Mouse (Mus musculus) gastrocnemius, postnatal 14 days (tissue): ENCODE data around the gene 1110051M20Rik. TPM values are rescaled to one million over a fixed set of nuclear protein-coding genes. Genes with fewer than 3 reads are reported as not detected.
"Not testable (repeated sequence)": the region's sequence is repeated elsewhere in the genome, so short reads cannot be mapped to it uniquely, and the experiment has no call there.

Source experiments
- DNase-seq: peaks from one replicate; pipeline ENCODE4 v3.0.0; 2021; ENCODE audit warnings: mixed read lengths
- intact Hi-C: fragments of 180-260 bp; cut with DNase I; formaldehyde crosslinking; loops from one replicate; pipeline ENCODE4 v1.15.1; 2025; ENCODE audit warnings: low total_unique reads
- microRNA-seq, 2 experiments: library from miRNA; unstranded; fragments of <30 nt; microRNA quantifications; one replicate each; pipeline ENCODE4 v1.2.0; 2021
- total RNA-seq, 2 experiments: library from RNA; stranded (reverse); gene quantifications; 2 replicates each; pipeline ENCODE4 v1.2.3; 2021

The 1110051M20Rik gene
- total RNA-seq, 2 experiments from 2014 or later = 11.3 to 13.2 TPM

GRCm38 (mm10) chr2:91254725-91255380, 189.7 kb downstream of the 1110051M20Rik start:
- intact Hi-C loops = no loop called here
- no peak for DNase-seq

DNA sequence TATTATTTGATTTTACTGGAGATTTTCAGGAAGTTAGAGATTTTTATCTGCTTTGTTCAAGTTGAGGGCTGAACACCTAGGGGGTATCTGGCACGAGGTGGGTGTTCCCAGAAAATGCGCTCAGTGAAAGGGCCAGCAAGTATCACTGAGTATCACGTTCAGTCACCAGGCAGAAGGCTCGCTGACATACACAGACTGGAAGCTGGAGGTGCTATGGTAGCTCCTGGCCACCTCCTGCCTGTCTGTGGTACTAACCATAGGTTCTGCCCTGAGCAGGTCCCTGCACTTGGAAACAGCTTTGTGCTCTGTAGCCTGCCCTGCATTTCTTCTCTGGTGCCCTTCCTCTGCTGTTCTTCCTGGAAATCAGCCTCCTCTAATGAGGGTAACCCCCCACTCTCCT, 192.0 kb downstream of the 1110051M20Rik start:
- intact Hi-C loops = no loop called here
- no peak for DNase-seq

DNA sequence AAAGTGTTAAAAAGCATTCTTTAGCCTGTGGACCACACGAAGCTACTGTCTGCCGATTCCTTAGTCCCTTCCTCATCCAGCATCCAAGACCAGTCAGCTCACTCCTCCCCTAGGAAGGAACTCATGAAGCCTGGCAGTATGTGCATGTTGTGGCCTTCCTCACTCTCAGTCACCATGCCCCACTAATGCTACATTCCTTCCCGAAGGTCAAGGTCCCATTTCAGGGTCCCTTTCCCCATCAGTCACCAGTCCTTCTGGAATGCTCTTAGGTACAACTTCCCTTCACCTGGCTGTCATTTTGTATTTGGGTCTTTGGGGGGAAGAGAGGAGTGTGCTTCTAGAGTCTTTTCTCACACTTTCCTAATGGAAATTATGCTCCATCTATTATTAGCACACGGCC, 192.5 kb downstream of the 1110051M20Rik start:
- no peak for DNase-seq
- intact Hi-C loops = no loop called here

DNA sequence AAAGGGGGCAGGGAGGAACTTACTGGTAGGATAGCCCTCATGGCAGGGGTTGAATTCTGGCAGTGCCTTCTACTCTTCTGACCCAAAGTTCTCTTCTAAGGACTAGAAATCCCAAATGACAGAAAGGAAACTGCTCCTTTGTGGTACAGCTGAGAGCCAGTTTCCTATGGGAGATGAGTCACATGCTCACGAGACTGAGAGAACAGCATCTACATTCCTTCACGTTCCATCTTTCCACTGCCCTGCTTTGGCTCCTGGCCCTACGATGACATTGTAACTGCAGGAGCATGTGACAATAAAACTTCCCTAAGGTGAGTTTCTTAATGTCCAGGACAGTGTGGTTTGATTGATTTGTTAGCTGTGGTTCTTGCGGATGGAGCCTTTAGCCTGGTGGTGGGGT, 196.1 kb downstream of the 1110051M20Rik start:
- intact Hi-C loops = no loop called here
- DNase-seq = no peak

DNA sequence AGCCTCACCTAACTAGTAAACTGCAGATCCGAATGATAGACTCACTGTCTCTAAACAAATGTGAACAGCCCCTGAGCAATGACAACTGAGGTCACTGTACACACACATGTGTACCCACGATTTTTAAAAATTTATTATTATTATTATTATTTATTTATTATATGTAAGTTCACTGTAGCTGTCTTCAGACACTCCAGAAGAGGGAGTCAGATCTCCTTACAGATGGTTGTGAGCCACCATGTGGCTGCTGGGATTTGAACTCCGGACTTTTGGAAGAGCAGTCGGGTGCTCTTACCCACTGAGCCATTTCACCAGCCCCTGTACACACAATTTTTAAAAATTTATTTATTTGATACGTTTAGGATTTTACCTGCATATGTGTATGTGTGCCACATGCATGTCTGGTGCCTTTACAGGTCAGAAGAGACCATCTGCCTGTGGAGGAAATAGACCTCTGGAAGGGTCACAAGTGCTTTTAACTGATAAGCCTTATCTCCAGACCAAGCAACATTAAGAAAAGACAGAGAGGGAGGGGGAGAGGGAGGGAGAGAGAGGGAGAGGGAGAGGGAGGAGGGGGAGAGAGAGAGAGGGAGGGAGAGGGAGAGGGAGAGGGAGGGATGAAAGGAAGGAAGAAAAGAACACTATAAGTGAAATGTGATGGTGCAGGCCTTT, 199.8 kb downstream of the 1110051M20Rik start:
- intact Hi-C loops = no loop called here
- DNase-seq = no peak

DNA sequence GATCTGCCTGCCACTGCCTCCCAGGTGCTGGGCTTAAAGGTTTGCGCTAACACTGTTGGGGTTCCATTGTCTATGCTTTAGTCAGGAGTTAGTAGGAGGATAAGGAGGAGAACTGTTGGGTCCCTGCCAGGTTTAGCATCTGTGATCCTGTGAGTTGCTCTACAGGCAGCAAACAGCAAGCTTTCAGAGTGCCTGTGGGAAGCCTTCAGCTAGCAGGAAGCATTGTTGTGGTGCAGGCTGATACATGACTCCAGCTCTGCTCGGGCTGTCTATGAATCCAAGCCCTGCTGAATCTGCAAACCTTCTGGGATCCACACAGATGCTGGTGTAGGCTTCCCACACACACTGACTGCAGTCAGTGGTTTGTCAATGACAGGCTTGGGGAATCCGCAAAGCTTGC, 201.1 kb downstream of the 1110051M20Rik start:
- intact Hi-C loops = no loop called here
- no peak for DNase-seq

- intact Hi-C loops = no loop called here
- no peak for DNase-seq
Measured at GRCm38 (mm10) chr2:91242547-91242946, 202.0 kb downstream of the 1110051M20Rik start.

- DNase-seq, intact Hi-C loops: not testable (repeated sequence)
Measured at GRCm38 (mm10) chr2:91237511-91238080, 206.9 kb downstream of the 1110051M20Rik start.

DNA sequence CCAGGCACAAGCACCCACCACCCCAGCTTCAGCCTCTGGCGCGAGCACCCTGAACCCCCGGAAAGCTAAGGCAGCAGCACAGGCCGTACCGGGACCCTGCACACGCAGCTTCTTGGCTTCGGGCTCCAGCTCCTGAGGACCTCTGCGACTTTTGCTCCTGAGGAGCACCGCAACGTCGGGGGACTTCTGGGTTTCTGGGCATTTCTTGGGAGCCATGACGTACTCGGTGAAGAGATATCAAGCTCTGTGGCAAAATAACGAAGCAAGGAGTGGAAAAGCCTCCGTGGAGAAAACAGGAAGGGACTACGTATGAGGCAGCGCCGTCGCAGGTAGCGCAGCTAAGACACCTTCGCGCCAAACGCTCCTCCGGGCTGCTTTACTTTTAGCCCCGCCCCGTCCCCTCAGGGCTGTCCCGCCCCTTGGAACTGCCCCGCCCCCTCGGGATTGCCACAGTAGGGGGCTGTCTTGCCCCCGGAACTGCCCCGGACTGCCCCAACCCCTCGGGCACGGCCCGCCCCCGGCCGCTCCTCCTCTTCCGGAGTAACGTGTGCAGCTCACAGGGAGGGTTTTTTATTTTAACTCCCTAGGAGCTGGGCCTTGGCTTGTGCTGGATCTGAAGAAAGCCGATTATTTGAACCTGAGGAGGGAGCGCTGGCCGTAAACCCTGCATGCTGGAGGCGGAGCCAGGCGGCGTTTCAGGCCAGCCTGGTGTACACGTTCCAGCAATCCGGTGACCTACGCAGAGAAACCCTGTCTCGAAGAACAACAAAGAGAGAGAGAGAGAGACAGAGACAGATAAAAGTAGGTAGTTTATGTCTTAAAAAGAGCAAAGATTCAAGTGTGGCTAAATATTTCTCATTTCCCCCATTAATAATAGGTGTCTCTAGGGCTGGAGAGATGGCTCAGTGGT, 207.6 kb downstream of the 1110051M20Rik start, which contains the start of gene Ddb2:
Ddb2 (minus strand) TSS at position 382 of the 910 bp plus-strand sequence.
- intact Hi-C loops = no loop called here

GRCm38 (mm10) chr2:91229735-91230134, 214.8 kb downstream of the 1110051M20Rik start:
- intact Hi-C loops = no loop called here
- DNase-seq = no peak

More for the DNA sequence above, 207.6 kb downstream of the 1110051M20Rik start, which contains the start of gene Ddb2:
- peak; percentile 97 for DNase-seq

Small RNA genes lying within 50 kb of the gene (microRNA-seq; reads per million reads assigned to microRNA genes)
- 0 reads per million in 2 experiments for gene Gm22071

Other genes with a start within 250 kb of the 1110051M20Rik start
- 1 to 10 TPM; 5.1 to 9.1 TPM for gene Nr1h3, start 241.9 kb downstream of the 1110051M20Rik start, total RNA-seq
- gene Acp2, start 241.8 kb downstream of the 1110051M20Rik start, total RNA-seq = 10 to 100 TPM; 11.6 to 12.5 TPM
- 1 to 10 TPM; 3.1 to 4.1 TPM for gene Ddb2, start 207.7 kb downstream of the 1110051M20Rik start, total RNA-seq
- 100 to 1,000 TPM; 282 to 292 TPM for gene Pacsin3, start 188.8 kb downstream of the 1110051M20Rik start, total RNA-seq
- gene Arfgap2, start 179.7 kb downstream of the 1110051M20Rik start, total RNA-seq = 100 to 1,000 TPM in 1 of 2 experiments, 10 to 100 TPM in 1; 74.4 to 104 TPM
- 10 to 100 TPM; 13.9 to 15.4 TPM for gene Lrp4, start 12.8 kb upstream of the 1110051M20Rik start, total RNA-seq
- 10 to 100 TPM; 30.9 to 32.9 TPM for gene Ckap5, start 82.1 kb upstream of the 1110051M20Rik start, total RNA-seq
- under 1 TPM in 1 of 2 experiments, not detected in 1; 0.21 TPM for gene F2, start 191.7 kb upstream of the 1110051M20Rik start, total RNA-seq
- 1 to 10 TPM; 3.1 to 3.8 TPM for gene Zfp408, start 205.1 kb upstream of the 1110051M20Rik start, total RNA-seq
- 10 to 100 TPM; 17.9 to 19.6 TPM for gene Arhgap1, start 205.2 kb upstream of the 1110051M20Rik start, total RNA-seq